Mouse (Mus musculus) spleen, adult 18-20 months (tissue): Measurements from ENCODE around the gene Zbtb22.
"Not testable (repeated sequence)": the region's sequence is repeated elsewhere in the genome, so short reads cannot be mapped to it uniquely, and the experiment has no call there.

Experiments
- DNase-seq, 2 experiments: peaks; one replicate each; pipeline ENCODE4 v3.0.0; 2022; ENCODE audit warnings: mixed read lengths in 2 of 2

The Zbtb22 gene

GRCm38 (mm10) chr17:33915671-33916250, at the start of gene Zbtb22, which contains the start of gene Tapbp:
TSS of gene Zbtb22 (plus strand) at chr17:33915904.
TSS of gene Tapbp (plus strand) at chr17:33915899.
- peak; percentile 85 to 91 for DNase-seq

- not testable (repeated sequence) for DNase-seq
Measured at GRCm38 (mm10) chr17:33873537-33873936, 42.2 kb upstream of the Zbtb22 start, which contains the start of gene Gm7029. TSS of gene Gm7029 (plus strand) at chr17:33873837.

GRCm38 (mm10) chr17:33874411-33874810, 41.3 kb upstream of the Zbtb22 start:
- no peak for DNase-seq

DNA sequence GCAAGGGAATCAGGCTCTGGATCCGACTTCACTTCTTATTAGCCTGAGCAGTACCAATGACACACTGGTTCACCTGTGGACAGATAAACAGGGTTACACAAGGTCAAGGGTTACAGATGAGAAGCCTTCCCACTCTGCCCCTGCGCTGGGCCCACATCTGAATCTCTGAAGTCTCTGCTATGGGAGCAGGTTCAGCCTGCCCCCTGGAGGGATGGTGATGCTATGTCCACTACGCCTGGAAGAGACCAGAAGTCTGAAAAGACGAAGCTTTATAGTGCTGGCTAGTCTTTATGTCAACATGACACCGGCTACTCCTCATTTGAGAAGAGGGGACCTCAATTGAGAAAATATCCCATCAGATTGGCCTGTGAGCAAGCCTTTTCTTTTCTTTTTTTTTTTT, 39.9 kb upstream of the Zbtb22 start:
- DNase-seq: not testable (repeated sequence)

DNA sequence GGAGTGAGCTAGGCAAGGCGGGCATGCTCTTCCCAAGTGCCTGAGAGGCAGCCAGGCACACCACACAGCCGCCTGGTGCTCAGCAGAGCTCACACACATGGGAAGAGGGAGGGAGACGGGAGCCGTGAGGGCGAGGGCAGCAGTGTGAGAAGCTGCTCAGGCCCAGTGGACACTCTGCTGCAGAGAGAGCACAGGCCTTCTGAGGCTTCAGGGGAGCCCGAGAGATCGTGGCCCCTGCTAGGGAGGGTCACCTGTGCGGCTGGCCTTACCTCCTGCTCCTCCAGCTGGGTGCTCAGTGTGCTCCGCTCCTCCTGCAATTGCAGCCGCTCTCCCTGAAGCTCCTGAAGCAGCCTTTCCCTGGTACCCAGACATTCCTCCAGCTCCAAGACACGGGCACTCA, 31.4 kb upstream of the Zbtb22 start:
- not testable (repeated sequence) for DNase-seq

GRCm38 (mm10) chr17:33887802-33888201, 27.9 kb upstream of the Zbtb22 start:
- not testable (repeated sequence) for DNase-seq

- DNase-seq: not testable (repeated sequence)
Measured at GRCm38 (mm10) chr17:33888230-33888629, 27.5 kb upstream of the Zbtb22 start.

DNA sequence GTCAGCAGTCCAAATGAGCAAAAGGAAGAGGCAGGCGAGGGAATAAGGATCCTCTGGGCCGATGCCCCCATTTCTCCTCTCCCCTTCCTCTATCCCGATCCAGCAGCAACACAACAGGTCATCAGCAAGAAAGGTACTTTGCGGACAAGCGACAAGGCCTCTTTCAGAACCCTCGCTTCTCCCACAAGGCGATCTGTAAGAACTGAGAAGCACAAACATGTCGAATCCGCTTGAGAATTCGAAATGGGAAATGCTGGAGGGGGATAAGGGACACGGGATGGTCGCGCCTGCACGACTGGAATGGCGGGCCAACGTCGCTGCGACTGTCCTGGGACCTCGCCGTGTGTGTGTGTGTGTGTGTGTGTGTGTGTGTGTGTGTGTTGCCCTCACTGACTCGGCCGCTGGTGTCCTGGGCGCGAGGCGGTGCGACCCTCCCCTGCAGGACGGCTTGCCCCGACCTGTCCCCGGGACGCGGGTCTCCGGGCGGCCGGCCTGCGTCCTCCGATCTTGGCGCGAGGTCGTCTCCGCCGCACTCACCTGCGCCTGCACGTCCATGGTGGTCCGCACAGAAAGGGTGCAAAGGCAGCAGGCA, 25.7 kb upstream of the Zbtb22 start:
- DNase-seq: not testable (repeated sequence)

GRCm38 (mm10) chr17:33890533-33891059, 25.1 kb upstream of the Zbtb22 start, which contains the start of gene Kifc1:
TSS of gene Kifc1 (minus strand) at chr17:33890661.
- peak; percentile 95 to 99 for DNase-seq

GRCm38 (mm10) chr17:33891357-33891756, 24.3 kb upstream of the Zbtb22 start:
- DNase-seq: no peak

DNA sequence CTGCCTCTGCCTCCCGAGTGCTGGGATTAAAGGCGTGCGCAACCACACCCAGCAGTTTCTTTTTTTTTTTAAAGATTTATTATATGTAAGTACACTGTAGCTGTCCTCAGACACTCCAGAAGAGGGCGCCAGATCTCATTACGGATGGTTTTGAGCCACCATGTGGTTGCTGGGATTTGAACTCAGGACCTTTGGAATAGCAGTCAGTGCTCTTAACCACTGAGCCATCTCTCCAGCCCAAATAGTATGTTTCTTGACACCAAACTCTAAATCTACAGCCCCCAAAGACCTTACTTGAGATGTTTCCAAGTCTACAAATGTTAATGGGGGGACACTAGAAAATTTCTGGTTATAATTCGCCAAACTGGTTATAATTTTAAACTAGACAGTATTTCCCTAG, 23.8 kb upstream of the Zbtb22 start:
- DNase-seq: not testable (repeated sequence)

- DNase-seq: no peak
Measured at GRCm38 (mm10) chr17:33892429-33892828, 23.3 kb upstream of the Zbtb22 start.

DNA sequence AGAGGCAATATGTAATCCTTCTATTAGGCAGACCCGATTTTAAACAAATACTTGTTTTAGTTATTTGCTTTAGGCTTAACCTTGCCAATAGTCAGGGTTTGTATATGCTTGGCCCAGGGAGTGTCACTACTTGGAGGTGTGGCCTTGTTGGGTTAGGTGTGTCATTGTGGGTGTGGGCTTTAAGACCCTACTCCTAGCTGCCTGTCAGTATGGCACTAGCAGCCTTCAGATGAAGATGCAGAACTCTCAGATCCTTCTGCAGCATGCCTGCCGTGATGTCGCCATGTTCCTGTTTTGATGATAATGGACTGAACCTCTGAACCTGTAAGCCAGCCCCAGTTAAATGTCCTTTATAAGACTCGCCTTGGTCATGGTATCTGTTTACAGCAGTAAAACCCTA, 22.7 kb upstream of the Zbtb22 start:
- DNase-seq: not testable (repeated sequence)

DNA sequence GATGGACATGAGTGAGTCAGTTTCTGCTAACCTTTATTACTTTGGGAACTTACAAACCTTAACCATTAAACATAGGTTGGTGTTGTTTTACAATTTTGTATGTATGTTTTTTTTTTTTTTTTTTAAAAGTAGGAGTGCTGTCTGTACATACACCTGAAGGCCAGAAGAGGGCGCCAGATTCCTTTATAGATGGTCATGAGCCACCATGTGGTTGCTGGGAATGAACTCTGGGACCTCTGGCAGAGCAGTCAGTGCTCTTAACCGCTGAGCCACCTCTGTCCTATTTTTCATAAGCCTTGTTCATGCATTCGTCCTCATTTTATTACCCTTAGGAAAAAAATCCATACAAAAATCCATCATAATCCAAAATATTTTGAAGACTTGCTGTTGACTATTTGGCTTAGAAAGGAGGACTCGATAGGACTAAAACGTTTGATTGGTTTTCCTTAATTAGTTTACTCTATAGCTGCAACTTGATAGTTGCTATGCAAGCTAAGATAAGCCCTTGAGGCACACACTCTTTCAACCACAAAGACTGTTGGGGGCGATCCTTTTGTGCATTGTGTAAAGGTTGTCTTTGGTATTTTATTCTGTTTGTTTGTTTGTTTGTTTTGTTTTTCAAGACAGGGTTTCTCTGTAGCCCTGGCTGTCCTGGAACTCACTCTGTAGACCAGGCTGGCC, 18.4 kb upstream of the Zbtb22 start:
- no peak for DNase-seq

DNA sequence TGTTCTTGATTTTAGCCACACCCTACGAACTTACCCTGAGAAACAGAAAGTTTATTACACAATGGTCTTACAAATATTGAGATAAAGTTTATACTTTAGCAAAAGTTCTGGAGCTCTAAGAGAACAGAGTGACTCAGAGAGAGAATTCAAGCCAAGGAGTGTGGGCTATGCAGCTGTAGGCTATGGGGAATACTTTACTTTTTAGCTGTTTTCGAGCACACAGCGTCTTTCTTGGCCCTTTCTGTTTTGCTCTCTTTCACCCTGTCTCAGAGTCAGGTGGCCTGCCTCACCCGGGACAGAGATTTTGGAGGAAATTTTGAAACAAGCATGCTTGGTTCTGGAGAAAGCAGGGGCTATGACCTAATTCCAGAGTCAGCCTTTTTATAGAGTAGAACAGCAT, 17.5 kb upstream of the Zbtb22 start:
- DNase-seq: not testable (repeated sequence)

DNA sequence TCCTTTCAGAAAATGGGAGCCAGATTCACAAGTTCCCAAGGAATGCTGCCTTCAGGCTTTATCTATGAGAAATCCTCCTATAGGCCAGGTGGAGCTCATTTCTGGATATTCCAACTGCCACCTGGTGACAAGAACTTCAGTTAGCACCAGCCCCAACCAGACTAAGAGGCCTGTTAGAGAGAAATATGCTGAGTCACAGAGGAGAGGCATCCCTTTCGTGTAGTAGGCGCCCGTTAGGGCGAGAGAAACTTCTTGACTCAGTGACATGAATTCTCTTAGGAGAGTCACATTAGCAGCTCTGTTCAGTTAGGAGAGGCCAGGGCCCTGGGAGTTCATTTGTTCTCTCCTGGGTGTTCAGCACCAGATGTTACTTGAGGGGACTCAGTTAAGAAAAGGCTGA, 16.1 kb upstream of the Zbtb22 start:
- no peak for DNase-seq

- DNase-seq: no peak
Measured at GRCm38 (mm10) chr17:33900281-33900988, 15.3 kb upstream of the Zbtb22 start.

DNA sequence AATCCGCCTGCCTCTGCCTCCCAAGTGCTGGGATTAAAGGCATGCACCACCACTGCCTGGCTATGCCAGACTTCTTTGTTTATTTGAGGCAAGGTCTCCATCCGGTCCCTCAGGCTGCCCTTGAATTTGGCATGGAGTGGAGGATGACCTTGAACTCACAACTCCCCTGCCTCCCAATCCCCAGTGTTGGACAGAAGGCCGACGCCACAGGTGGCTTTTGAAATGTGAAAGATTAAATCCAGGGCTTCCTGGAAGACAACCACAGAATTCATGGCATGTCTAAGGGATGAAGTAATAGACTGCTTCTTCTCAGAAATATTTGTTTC, 14.8 kb upstream of the Zbtb22 start:
- DNase-seq: no peak

- DNase-seq: no peak
Measured at GRCm38 (mm10) chr17:33901653-33902052, 14.1 kb upstream of the Zbtb22 start.

DNA sequence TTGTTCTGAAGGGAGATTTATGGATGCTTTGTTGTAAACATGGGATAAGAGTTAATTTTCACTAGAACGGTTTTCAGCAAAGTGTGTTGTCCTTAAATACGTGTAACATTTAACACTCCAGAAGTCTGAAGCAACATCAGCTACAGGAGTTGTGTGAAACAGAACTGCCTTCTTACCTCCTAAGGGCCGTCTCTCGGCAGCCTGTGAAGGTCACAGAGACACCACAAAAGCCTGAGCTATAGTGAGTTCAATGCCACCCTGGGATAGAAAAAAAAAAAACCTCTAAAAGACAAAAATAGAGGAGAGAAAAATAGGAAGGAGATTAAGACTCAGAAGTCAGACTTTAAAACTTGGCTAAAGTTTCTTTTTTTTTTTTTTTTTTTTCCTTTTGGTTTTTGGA, 13.6 kb upstream of the Zbtb22 start:
- no peak for DNase-seq

- no peak for DNase-seq
Measured at GRCm38 (mm10) chr17:33902491-33902890, 13.2 kb upstream of the Zbtb22 start.

DNA sequence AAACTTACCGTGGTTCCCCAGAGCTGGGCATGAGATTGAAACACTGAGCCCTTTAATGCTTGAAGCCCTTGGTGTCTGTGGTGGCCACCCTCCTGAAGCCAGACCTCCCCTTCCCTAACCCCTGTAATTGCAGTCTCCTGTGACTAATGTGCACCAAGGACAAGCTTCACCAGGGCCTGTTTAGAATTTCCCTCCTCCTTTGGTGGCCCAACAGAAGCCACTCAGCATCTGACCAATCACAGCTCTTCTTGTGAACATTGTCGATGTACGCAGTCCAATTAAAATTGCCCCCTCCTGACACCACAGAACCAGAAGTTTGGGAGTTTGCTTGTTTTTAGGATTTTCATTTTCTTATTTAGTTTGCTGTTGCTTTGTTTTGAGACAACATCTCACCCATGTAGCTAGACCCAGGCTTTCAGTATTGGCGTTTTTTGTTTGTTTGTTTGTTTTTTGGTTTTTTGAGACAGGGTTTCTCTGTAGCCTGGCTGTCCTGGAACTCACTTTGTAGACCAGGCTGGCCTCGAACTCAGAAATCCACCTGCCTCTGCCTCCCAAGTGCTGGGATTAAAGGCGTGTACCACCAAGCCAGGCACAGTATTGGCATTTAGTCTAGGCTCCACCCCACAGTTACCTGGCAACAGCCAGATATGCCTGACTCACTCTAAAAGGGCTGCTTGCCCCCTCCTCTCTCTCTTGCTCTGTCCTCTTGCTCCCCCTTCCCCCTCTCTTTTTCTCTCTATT, 11.6 kb upstream of the Zbtb22 start:
- DNase-seq: not testable (repeated sequence)
